Comparison of ENCODE assay signal across 10 mouse cellular contexts in genomic region chr2:93191488-93192181, GRCm38 (mm10). TPM values are rescaled to one million over a fixed set of nuclear protein-coding genes. Genes with fewer than 3 reads are reported as not detected.
DNase-seq lines count a peak whose midpoint lies in the region; ATAC-seq and TF ChIP-seq lines count a peak whose summit lies in the region.
"Had no signal": no experiment of that assay in that cellular context is flagged by ENCODE, and none has a peak within 500 bp of the region (broad histone marks: within the 10 kb centered on the region; RNA-seq: fewer than 3 reads in every experiment).

No protein-coding gene starts in this region.

- no peak for TF ChIP-seq RAD21 in CH12.LX (IDR thresholded peaks at IDR 0.05; ENCODE audit: low read depth, low read length)

- no peak overlapping the region for H3K4me3 ChIP-seq in CH12.LX (replicated peaks in 1 of 3; ENCODE audit: low read depth in 2 of 3, low read length in 2 of 3, poor library complexity in 1 of 3)
- H3K4me3 ChIP-seq in forebrain, postnatal 0 days (ENCODE audit: low read depth, low read length), result no peak overlapping the region
- peak overlapping the region; percentile 94 for H3K4me3 ChIP-seq in midbrain, embryonic 12.5 days
- H3K4me3 ChIP-seq: limb, embryonic 13.5 days had no signal

- no peaks in the 10 kb centered on the region for H3K9me3 ChIP-seq in CH12.LX (replicated peaks; ENCODE audit: low read length)
- no peaks in the 10 kb centered on the region for H3K9me3 ChIP-seq in forebrain, postnatal 0 days (ENCODE audit: low read length)
- no peaks in the 10 kb centered on the region for H3K9me3 ChIP-seq in midbrain, embryonic 12.5 days
- H3K9me3 ChIP-seq: limb, embryonic 13.5 days had no signal

- intact Hi-C loops in left cerebral cortex, postnatal 36 days (cut with DNase I), result no loop called here

- TF ChIP-seq EP300 in CH12.LX (IDR thresholded peaks at IDR 0.05; ENCODE audit: low read length), result no peak

- WGBS in forebrain, postnatal 0 days, result 66% methylated on average over 14 of the region's 14 CpGs
- 60% methylated on average over 14 of the region's 14 CpGs for WGBS in midbrain, embryonic 12.5 days

- in situ Hi-C loops in CH12.LX (cut with MboI; ENCODE audit: low pct_ligation_motif_present, low pct_unique_long_range_greater_than_20kb, low sequenced_read_pairs), result loop anchor here (5.0 kb wide), 1 partner anchor 64 kb away; no protein-coding TSS in a partner anchor

- H3K9ac ChIP-seq in CH12.LX (ENCODE audit: insufficient read depth, low read depth), result no peak overlapping the region
- H3K9ac ChIP-seq in forebrain, postnatal 0 days, result no peak overlapping the region
- 0 out of 2 replicates have a peak overlapping the region, but pooled peaks have one; percentile 51 for H3K9ac ChIP-seq in midbrain, embryonic 12.5 days (replicated peaks)
- H3K9ac ChIP-seq: limb, embryonic 13.5 days had no signal

- H3K36me3 ChIP-seq in CH12.LX (replicated peaks in 1 of 2; ENCODE audit: control insufficient read depth in 1 of 2, insufficient read depth in 1 of 2, low read length in 1 of 2), result no peaks in the 10 kb centered on the region
- H3K36me3 ChIP-seq in forebrain, postnatal 0 days (ENCODE audit: insufficient read depth), result no peaks in the 10 kb centered on the region
- H3K36me3 ChIP-seq in midbrain, embryonic 12.5 days, result 0 out of 2 replicates have a peak, but pooled peaks cover 3% of the 10 kb centered on the region
- H3K36me3 ChIP-seq: limb, embryonic 13.5 days had no signal

- no peak for TF ChIP-seq POLR2A in CH12.LX (IDR thresholded peaks at IDR 0.05; ENCODE audit: low read depth, low read length)

- DNase-seq in CH12.LX (ENCODE audit: extremely low read depth) (no peak), ES-CJ7 (ENCODE audit: low read depth, low spot score) (peak; percentile 44)
- DNase-seq in forebrain, postnatal 0 days, result no peak
- DNase-seq in left cerebral cortex, adult 8-10 months (ENCODE audit: low spot score in 2 of 2), result no peak
- no peak for DNase-seq in left cerebral cortex, postnatal 36 days (ENCODE audit: low spot score in 2 of 2)
- DNase-seq in embryo, embryonic 10.5 days (ENCODE audit: low spot score), result no peak
- DNase-seq: cerebellum, adult 8-10 months had no signal

- peak overlapping the region; percentile 44 for H3K4me2 ChIP-seq in CH12.LX (ENCODE audit: insufficient read depth, low read depth, poor library complexity, severe bottlenecking)
- H3K4me2 ChIP-seq in forebrain, postnatal 0 days (ENCODE audit: low read depth), result peak overlapping the region; percentile 10; the same call in 1 of the 2 replicates
- H3K4me2 ChIP-seq in midbrain, embryonic 12.5 days (replicated peaks), result peak overlapping the region; percentile 78

- H3K27ac ChIP-seq in CH12.LX (ENCODE audit: insufficient read depth, low read depth), result peak overlapping the region; percentile 76
- no peak overlapping the region for H3K27ac ChIP-seq in forebrain, postnatal 0 days (ENCODE audit: low read depth, low read length)
- peak overlapping the region; percentile 94 for H3K27ac ChIP-seq in midbrain, embryonic 12.5 days (replicated peaks)
- H3K27ac ChIP-seq: limb, embryonic 13.5 days had no signal

- H3K27me3 ChIP-seq in CH12.LX (replicated peaks), result peaks cover 92% of the 10 kb centered on the region
- H3K27me3 ChIP-seq in forebrain, postnatal 0 days (ENCODE audit: insufficient read depth, low read length), result no peaks in the 10 kb centered on the region
- H3K27me3 ChIP-seq in midbrain, embryonic 12.5 days, result no peaks in the 10 kb centered on the region

- no peak for ATAC-seq in forebrain, postnatal 0 days
- no peak for ATAC-seq in midbrain, embryonic 12.5 days (ENCODE audit: low FRiP score, low read depth)

- peaks cover 52 to 64% of the 10 kb centered on the region in 2 experiments for H3K4me1 ChIP-seq in CH12.LX (ENCODE audit: control insufficient read depth in 1 of 2, insufficient read depth in 2 of 2)
- peaks cover 30% of the 10 kb centered on the region for H3K4me1 ChIP-seq in forebrain, postnatal 0 days (ENCODE audit: insufficient read depth)
- H3K4me1 ChIP-seq in midbrain, embryonic 12.5 days, result peaks cover 84% of the 10 kb centered on the region

- no peaks in the 10 kb centered on the region for H3K79me2 ChIP-seq in CH12.LX (replicated peaks; ENCODE audit: control insufficient read depth, extremely low read depth, insufficient read depth, poor library complexity, severe bottlenecking)

- dilution Hi-C loops in CH12.LX (cut with MboI; ENCODE audit: extremely low pct_ligation_motif_present, extremely low pct_unique_long_range_greater_than_20kb, low sequenced_read_pairs), result no loop called here

- no peak for TF ChIP-seq CTCF in CH12.LX (conservative IDR thresholded peaks at IDR 0.05 in 1 of 2, IDR thresholded peaks at IDR 0.05 in 1 of 2; ENCODE audit: low read depth in 2 of 2, low read length in 2 of 2)
- TF ChIP-seq CTCF in forebrain, postnatal 0 days (IDR thresholded peaks at IDR 0.05; ENCODE audit: low read depth), result no peak

TF ChIP-seq in CH12.LX, 34 proteins besides CTCF, POLR2A, EP300 and RAD21:
- no peak for TF ChIP-seq PAX5 (IDR thresholded peaks at IDR 0.05; ENCODE audit: low read length)
- no peak for TF ChIP-seq E2F4 (IDR thresholded peaks at IDR 0.05; ENCODE audit: insufficient replicate concordance, low read depth, low read length)
- no peak for TF ChIP-seq MXI1 (IDR thresholded peaks at IDR 0.05; ENCODE audit: low read depth, low read length)
- TF ChIP-seq CHD2 (IDR thresholded peaks at IDR 0.05; ENCODE audit: low read length), result peak; percentile 8; the same call in 1 of the 2 replicates
- no peak for TF ChIP-seq SIN3A (IDR thresholded peaks at IDR 0.05; ENCODE audit: low read length)
- no peak for TF ChIP-seq BHLHE40 (IDR thresholded peaks at IDR 0.05; ENCODE audit: low read depth, low read length)
- no peak for TF ChIP-seq TBP (conservative IDR thresholded peaks at IDR 0.05; ENCODE audit: low read depth, low read length)
- 0 out of 2 replicates have a peak, but pooled peaks have one; percentile 34 for TF ChIP-seq ZMIZ1 (IDR thresholded peaks at IDR 0.05; ENCODE audit: low read depth, low read length)
- TF ChIP-seq JUN (IDR thresholded peaks at IDR 0.05; ENCODE audit: insufficient read depth, low read depth, low read length), result no peak
- TF ChIP-seq USF1 (IDR thresholded peaks at IDR 0.05; ENCODE audit: low read depth, low read length), result no peak
- no peak for TF ChIP-seq USF2 (conservative IDR thresholded peaks at IDR 0.05; ENCODE audit: low read depth, low read length)

RNA-seq across cellular contexts. Expression of gene Trp53i11, which starts 4.3 kb away (rescaled TPM):
- total RNA-seq in CH12.LX (2012; rRNA removed), result 17.4 and 32.1 TPM in 2 replicates
- 0.36 and 0.49 TPM in 2 replicates for total RNA-seq in CH12.LX (2014; rRNA removed)
- 0.50 and 0.73 TPM in 2 replicates for polyA plus RNA-seq in CH12.LX (2012; ENCODE audit: insufficient read length, low read depth)
- total RNA-seq in forebrain, postnatal 0 days (2014; rRNA removed), result 113 and 132 TPM in 2 replicates
- 95.2 and 123 TPM in 2 replicates for polyA plus RNA-seq in forebrain, postnatal 0 days (2015; fragmentation: Nextera tagmentation; extraction: Ambion mirVana)
- 142 and 172 TPM in 2 replicates for polyA plus RNA-seq in midbrain, embryonic 12.5 days (2016; fragmentation: Nextera tagmentation; extraction: Ambion mirVana)
- 10 to 100 TPM; 78.5 to 91.8 (median 86.0) TPM for total RNA-seq in left cerebral cortex, adult 8-10 months (2022)
- 10 to 100 TPM; 82.3 to 99.8 TPM for total RNA-seq in left cerebral cortex, postnatal 36 days (2021)
- total RNA-seq: MEL had no signal

Comparison
In these comparisons a context has a peak if more than half of its experiments do, and no peak if none do; other contexts are left out.
1. H3K4me2 ChIP-seq: peak in every context shown above with its lines; median percentile 78 in midbrain, embryonic 12.5 days; 44 in CH12.LX; 10 in forebrain, postnatal 0 days.